Mouse (Mus musculus) midbrain, embryonic 11.5 days (tissue): ENCODE measurements around the gene Cerk. TPM values are rescaled to one million over a fixed set of nuclear protein-coding genes. Genes with fewer than 3 reads are reported as not detected.
"Not testable (repeated sequence)": the region's sequence is repeated elsewhere in the genome, so short reads cannot be mapped to it uniquely, and the experiment has no call there.

Source experiments
- ATAC-seq: fragments of 200-750 bp; cut with Nextera tagmentation; 2 replicates; pipeline ENCODE4 v1.8.0; 2017; ENCODE audit warnings: moderate TSS enrichment, moderate library complexity; ENCODE audit not compliant: low FRiP score
- DNase-seq: peaks from one replicate; pipeline ENCODE4 v3.0.0; 2015; ENCODE audit warnings: low spot score; ENCODE audit errors: missing footprints
- H3K27ac ChIP-seq: fragments of 300-500 bp; sonication (generic); 2 replicates; pipeline ENCODE4 v1.5.1; 2014; ENCODE audit warnings: low read depth, low read length
- H3K27me3 ChIP-seq: fragments of 300-500 bp; sonication (generic); 2 replicates; pipeline ENCODE4 v1.6.1; 2014; ENCODE audit warnings: mild to moderate bottlenecking, low read length, moderate library complexity, mixed read lengths; ENCODE audit not compliant: control insufficient read depth, insufficient read depth
- H3K36me3 ChIP-seq: fragments of 300-500 bp; sonication (generic); 2 replicates; pipeline ENCODE4 v1.6.1; 2014; ENCODE audit warnings: mild to moderate bottlenecking, low read length, moderate library complexity, mixed read lengths; ENCODE audit not compliant: control insufficient read depth, insufficient read depth
- H3K4me1 ChIP-seq: fragments of 300-500 bp; sonication (generic); 2 replicates; pipeline ENCODE4 v1.6.1; 2014; ENCODE audit warnings: low read length; ENCODE audit not compliant: control insufficient read depth, insufficient read depth
- H3K4me2 ChIP-seq: fragments of 300-500 bp; sonication (generic); 2 replicates; pipeline ENCODE4 v1.6.1; 2014; ENCODE audit warnings: mild to moderate bottlenecking, moderate library complexity
- H3K4me3 ChIP-seq: fragments of 300-500 bp; sonication (generic); 2 replicates; pipeline ENCODE4 v1.5.1; 2014; ENCODE audit warnings: low read depth, low read length
- H3K9ac ChIP-seq: fragments of 300-500 bp; sonication (generic); 2 replicates; pipeline ENCODE4 v1.6.1; 2014; ENCODE audit warnings: low read length
- H3K9me3 ChIP-seq: fragments of 300-500 bp; sonication (generic); 2 replicates; pipeline ENCODE4 v1.6.1; 2016; ENCODE audit warnings: low read length; ENCODE audit not compliant: control insufficient read depth
- WGBS: fragments of 180-500 bp; shearing (Covaris S2); extraction: QIAGEN DNeasy Blood & Tissue Kit; methylation state at CpG from one replicate; pipeline ENCODE4 v1.1.7; 2014; 5-methylcytosine and 5-hydroxymethylcytosine counted together
- polyA plus RNA-seq: library from polyadenylated mRNA; unstranded; fragments of >200 nt; fragmentation: Nextera tagmentation; extraction: Ambion mirVana; gene quantifications from 2 replicates; pipeline ENCODE4 v1.2.1, GENCODE M21; 2014

Cerk gene
- polyA plus RNA-seq, 1 experiment from 2014 or later = 17.3 TPM

GRCm38 (mm10) chr15:86201696-86202330 is 15.9 kb upstream of the Cerk start:
- 69% methylated on average over 9 of the region's 9 CpGs for WGBS
- Histone ChIP-seq H3K4me3 (no peak overlapping the region), H3K36me3 (no peaks in the 10 kb centered on the region), H3K9ac (no peak overlapping the region), H3K4me1 (no peaks in the 10 kb centered on the region), H3K27me3 (no peaks in the 10 kb centered on the region), H3K4me2 (no peak overlapping the region), H3K27ac (no peak overlapping the region), H3K9me3 (no peaks in the 10 kb centered on the region)
- ATAC-seq (no peak), DNase-seq (peak; percentile 53)

- Histone ChIP-seq H3K4me3 (no peak overlapping the region), H3K4me2 (no peak overlapping the region), H3K27ac (no peak overlapping the region), H3K9ac (no peak overlapping the region), H3K27me3 (no peaks in the 10 kb centered on the region), H3K4me1 (no peaks in the 10 kb centered on the region), H3K9me3 (no peaks in the 10 kb centered on the region), H3K36me3 (no peaks in the 10 kb centered on the region)
- DNase-seq (peak; percentile 31), ATAC-seq (no peak)
- 40% methylated on average over 4 of the region's 4 CpGs for WGBS
Observed at GRCm38 (mm10) chr15:86201095-86201494, 15.2 kb upstream of the Cerk start.

DNA sequence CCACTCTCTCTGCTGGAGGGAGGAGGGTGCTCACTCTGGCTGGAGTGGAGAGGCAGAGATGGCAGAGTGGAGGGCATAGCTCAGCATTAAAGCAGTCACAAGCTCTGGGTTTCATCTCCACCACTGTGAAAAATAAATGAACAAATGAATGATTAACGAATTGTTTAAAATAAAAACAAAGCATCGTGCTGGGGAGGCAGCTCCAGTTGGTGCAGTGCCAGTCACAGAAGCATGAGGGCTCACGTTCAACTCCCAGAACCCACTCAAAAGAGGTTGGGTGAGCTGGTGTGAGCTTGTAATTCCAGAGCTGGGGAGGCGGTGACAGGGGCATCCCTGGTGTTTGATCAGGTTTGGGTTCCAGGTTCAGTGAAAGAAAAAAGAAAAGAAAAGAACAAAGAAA is 14.2 kb upstream of the Cerk start:
- Histone ChIP-seq H3K9me3 (no peaks in the 10 kb centered on the region), H3K27me3 (no peaks in the 10 kb centered on the region), H3K36me3 (no peaks in the 10 kb centered on the region), H3K4me1 (no peaks in the 10 kb centered on the region), H3K4me2 (no peak overlapping the region), H3K27ac (no peak overlapping the region), H3K4me3 (no peak overlapping the region), H3K9ac (no peak overlapping the region)
- ATAC-seq (no peak), DNase-seq (peak; percentile 70)
- WGBS = 61% methylated on average over 4 of the region's 4 CpGs

GRCm38 (mm10) chr15:86199482-86199881 is 13.5 kb upstream of the Cerk start:
- Histone ChIP-seq H3K27me3 (no peaks in the 10 kb centered on the region), H3K9ac (no peak overlapping the region), H3K4me2 (no peak overlapping the region), H3K4me1 (no peaks in the 10 kb centered on the region), H3K9me3 (no peaks in the 10 kb centered on the region), H3K4me3 (no peak overlapping the region), H3K36me3 (no peaks in the 10 kb centered on the region), H3K27ac (no peak overlapping the region)
- peak; percentile 44 for DNase-seq
- WGBS = 73% methylated on average over 4 of the region's 4 CpGs
- ATAC-seq = no peak

GRCm38 (mm10) chr15:86199052-86199451 is 13.1 kb upstream of the Cerk start:
- Histone ChIP-seq H3K9me3 (no peaks in the 10 kb centered on the region), H3K9ac (no peak overlapping the region), H3K27ac (no peak overlapping the region), H3K4me3 (no peak overlapping the region), H3K4me1 (no peaks in the 10 kb centered on the region), H3K4me2 (no peak overlapping the region), H3K36me3 (no peaks in the 10 kb centered on the region), H3K27me3 (no peaks in the 10 kb centered on the region)
- WGBS = 88% methylated on average over 5 of the region's 5 CpGs
- no peak for DNase-seq
- ATAC-seq = no peak

GRCm38 (mm10) chr15:86194676-86195453 is 8.9 kb upstream of the Cerk start:
- not testable (repeated sequence) for DNase-seq

GRCm38 (mm10) chr15:86191933-86192332 is 6.0 kb upstream of the Cerk start:
- no peak overlapping the region for H3K4me3 ChIP-seq
- 84% methylated on average over 3 of the region's 3 CpGs for WGBS
- peaks cover 6% of the 10 kb centered on the region; the same call in 1 of the 2 replicates for H3K4me1 ChIP-seq
- H3K9me3 ChIP-seq = no peaks in the 10 kb centered on the region
- no peak overlapping the region for H3K4me2 ChIP-seq
- no peak overlapping the region for H3K9ac ChIP-seq
- no peaks in the 10 kb centered on the region for H3K36me3 ChIP-seq
- ATAC-seq (no peak), DNase-seq (no peak)
- H3K27ac ChIP-seq = no peak overlapping the region
- no peaks in the 10 kb centered on the region for H3K27me3 ChIP-seq

More at GRCm38 (mm10) chr15:86194676-86195453, 8.9 kb upstream of the Cerk start:
- WGBS = 78% methylated on average over 55 of the region's 55 CpGs
- H3K36me3 ChIP-seq, H3K9ac ChIP-seq, H3K27me3 ChIP-seq, H3K4me1 ChIP-seq, H3K4me2 ChIP-seq, H3K27ac ChIP-seq, H3K4me3 ChIP-seq, H3K9me3 ChIP-seq: not testable (repeated sequence)
- ATAC-seq = peak; percentile 91

- WGBS = 66% methylated on average over 1 of the region's 1 CpGs
- no peaks in the 10 kb centered on the region for H3K27me3 ChIP-seq
- DNase-seq (no peak), ATAC-seq (no peak)
- H3K4me3 ChIP-seq = no peak overlapping the region
- no peak overlapping the region for H3K4me2 ChIP-seq
- H3K27ac ChIP-seq = no peak overlapping the region
- no peak overlapping the region for H3K9ac ChIP-seq
- H3K9me3 ChIP-seq = no peaks in the 10 kb centered on the region
- peaks cover 6% of the 10 kb centered on the region; the same call in 1 of the 2 replicates for H3K4me1 ChIP-seq
- no peaks in the 10 kb centered on the region for H3K36me3 ChIP-seq
Observed at GRCm38 (mm10) chr15:86191505-86191904, 5.6 kb upstream of the Cerk start.

DNA sequence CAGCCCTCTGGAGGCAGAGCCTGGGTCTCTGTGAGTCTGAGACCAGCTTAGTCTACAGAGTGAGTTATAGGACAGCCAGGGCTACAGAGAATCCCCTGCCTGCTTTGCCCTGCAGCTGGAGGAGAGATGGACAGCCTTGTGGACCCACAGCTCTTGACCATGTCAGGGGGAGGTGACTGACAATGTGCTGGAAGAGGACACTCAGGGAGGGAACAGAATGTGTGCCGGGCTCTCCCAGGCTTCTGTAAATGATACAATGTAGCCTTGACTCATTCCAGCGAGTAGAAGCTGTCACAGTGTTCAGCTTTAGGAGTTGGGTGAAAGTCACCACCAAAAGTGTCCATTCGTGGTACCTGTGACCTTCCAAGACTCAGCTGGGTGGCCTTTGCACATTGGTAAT is 4.4 kb upstream of the Cerk start:
- H3K27ac ChIP-seq = no peak overlapping the region
- ATAC-seq (no peak), DNase-seq (no peak)
- peaks cover 8% of the 10 kb centered on the region; the same call in 1 of the 2 replicates for H3K4me1 ChIP-seq
- H3K4me2 ChIP-seq = no peak overlapping the region
- no peak overlapping the region for H3K9ac ChIP-seq
- H3K4me3 ChIP-seq = no peak overlapping the region
- H3K36me3 ChIP-seq = no peaks in the 10 kb centered on the region
- 0 out of 2 replicates have a peak, but pooled peaks cover 2% of the 10 kb centered on the region for H3K27me3 ChIP-seq
- H3K9me3 ChIP-seq = no peaks in the 10 kb centered on the region
- WGBS = 81% methylated on average over 3 of the region's 3 CpGs
